Mouse (Mus musculus): Measurements from ENCODE around the gene Asb10. TPM values are rescaled to one million over a fixed set of nuclear protein-coding genes. Genes with fewer than 3 reads are reported as not detected.
A peak's percentile ranks its signal among the peaks of the same experiment; 100 is the strongest.

Gene Asb10
- total RNA-seq, 1 experiment, result 0.18 TPM

DNA sequence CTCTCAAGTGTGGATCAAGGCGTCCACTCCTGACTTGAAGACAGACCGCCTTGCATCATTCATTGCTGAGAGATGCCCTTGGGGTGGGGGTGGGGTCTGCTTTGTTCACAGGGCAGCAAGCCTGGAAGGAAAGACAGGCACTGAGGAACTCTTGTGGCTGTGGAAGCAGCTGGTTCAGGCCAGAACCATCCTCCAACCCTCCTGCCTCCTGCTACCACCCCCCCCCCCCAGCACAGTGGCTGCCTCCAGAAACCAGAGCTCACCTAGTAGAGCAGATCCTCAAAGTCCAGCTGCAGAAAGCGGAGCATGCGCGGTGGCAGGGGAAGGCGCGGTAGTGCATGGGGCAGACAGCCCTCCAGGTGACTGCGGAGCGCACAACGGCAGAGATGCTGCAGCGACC lies 7.4 kb downstream of the Asb10 start:
- TF ChIP-seq ZNF384 (IDR thresholded peaks at IDR 0.05; ENCODE audit: low read depth, low read length), result no peak
- TF ChIP-seq MAFK (IDR thresholded peaks at IDR 0.05; ENCODE audit: insufficient read depth, low read depth, low read length), result no peak
- TF ChIP-seq ZC3H11A (IDR thresholded peaks at IDR 0.05; ENCODE audit: borderline replicate concordance, low read depth, low read length), result no peak
- no peak for TF ChIP-seq CHD2 (IDR thresholded peaks at IDR 0.05; ENCODE audit: low read depth, low read length)
- TF ChIP-seq HCFC1 (IDR thresholded peaks at IDR 0.05; ENCODE audit: borderline replicate concordance, insufficient read depth, low read length), result no peak
- no peak for DNase-seq (ENCODE audit: low read depth, low spot score)
- Histone ChIP-seq H3K36me3 (ENCODE audit: control insufficient read depth, insufficient read depth, low read length, poor library complexity, severe bottlenecking) (no peaks in the 10 kb centered on the region), H3K27ac (ENCODE audit: insufficient read depth, low read depth, low read length, poor library complexity, severe bottlenecking) (no peak overlapping the region; the same call in 1 of the 2 replicates), H3K4me1 (ENCODE audit: control insufficient read depth in 2 of 2, insufficient read depth in 2 of 2, low read length in 2 of 2, poor library complexity in 1 of 2) (peaks cover 0 to 16% of the 10 kb centered on the region in 2 experiments; a peak in 2 of 4 replicates), H3K9ac (ENCODE audit: insufficient read depth, low read depth, low read length, poor library complexity, severe bottlenecking) (peak overlapping the region; percentile 43; the same call in 1 of the 2 replicates), H3K4me3 (ENCODE audit: insufficient read depth in 1 of 2, low read depth in 1 of 2, low read length in 2 of 2, poor library complexity in 1 of 2, severe bottlenecking in 1 of 2) (peak overlapping the region; percentile 40 to 57), H3K9me3 (ENCODE audit: control insufficient read depth, insufficient read depth, low read depth, low read length) (no peaks in the 10 kb centered on the region)
- in situ Hi-C loops (cut with MboI; ENCODE audit: low sequenced_read_pairs in 2 of 2, unreplicated experiment in 2 of 2), result no loop called here

DNA sequence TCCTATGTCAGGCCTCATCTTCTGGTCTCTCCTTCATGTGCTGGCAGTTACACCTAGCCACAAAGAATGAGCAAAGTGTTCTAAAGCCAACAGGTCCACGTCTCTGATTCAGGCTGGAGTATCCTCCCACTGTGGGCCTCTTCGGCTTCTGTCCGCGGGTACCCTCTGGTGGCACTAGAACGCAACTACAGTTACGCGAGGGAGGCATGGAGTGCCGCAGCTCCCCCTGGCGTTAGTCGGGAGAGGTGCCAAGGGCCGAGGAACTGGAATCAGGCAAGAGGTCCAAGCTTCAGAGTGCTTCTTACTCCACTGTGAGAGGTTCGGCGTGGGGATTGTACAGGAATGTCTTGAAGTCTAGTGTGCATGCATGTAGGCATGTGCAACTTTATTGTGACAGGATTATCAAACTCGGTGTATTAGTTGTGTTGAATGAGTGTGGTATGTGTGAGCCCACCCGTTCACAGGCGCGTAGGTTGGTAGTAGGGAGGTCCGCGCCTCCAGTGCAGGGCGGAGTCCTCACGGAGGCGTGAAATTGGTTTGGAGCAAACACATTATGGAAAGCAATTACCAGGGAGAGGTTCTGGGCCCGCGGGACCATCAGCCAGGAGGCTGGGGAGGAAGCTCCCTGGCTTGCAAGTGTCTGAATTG lies 10.6 kb downstream of the Asb10 start:
- no peaks in the 10 kb centered on the region for H3K9me3 ChIP-seq (ENCODE audit: control insufficient read depth, insufficient read depth, low read depth, low read length)
- H3K4me1 ChIP-seq (ENCODE audit: control insufficient read depth in 2 of 2, insufficient read depth in 2 of 2, low read length in 2 of 2, poor library complexity in 1 of 2), result peaks cover 0 to 17% of the 10 kb centered on the region in 2 experiments; a peak in 2 of 4 replicates
- TF ChIP-seq ZNF384 (IDR thresholded peaks at IDR 0.05; ENCODE audit: low read depth, low read length) (no peak), HCFC1 (IDR thresholded peaks at IDR 0.05; ENCODE audit: borderline replicate concordance, insufficient read depth, low read length) (no peak; the same call in 1 of the 2 replicates), MAFK (IDR thresholded peaks at IDR 0.05; ENCODE audit: insufficient read depth, low read depth, low read length) (no peak), ZC3H11A (IDR thresholded peaks at IDR 0.05; ENCODE audit: borderline replicate concordance, low read depth, low read length) (no peak), CHD2 (IDR thresholded peaks at IDR 0.05; ENCODE audit: low read depth, low read length) (no peak)
- no peaks in the 10 kb centered on the region for H3K36me3 ChIP-seq (ENCODE audit: control insufficient read depth, insufficient read depth, low read length, poor library complexity, severe bottlenecking)
- H3K9ac ChIP-seq (ENCODE audit: insufficient read depth, low read depth, low read length, poor library complexity, severe bottlenecking), result no peak overlapping the region
- H3K27ac ChIP-seq (ENCODE audit: insufficient read depth, low read depth, low read length, poor library complexity, severe bottlenecking), result no peak overlapping the region
- in situ Hi-C loops (cut with MboI; ENCODE audit: low sequenced_read_pairs in 2 of 2, unreplicated experiment in 2 of 2), result no loop called here
- H3K4me3 ChIP-seq (ENCODE audit: insufficient read depth in 1 of 2, low read depth in 1 of 2, low read length in 2 of 2, poor library complexity in 1 of 2, severe bottlenecking in 1 of 2), result no peak overlapping the region
- DNase-seq (ENCODE audit: low read depth, low spot score), result peak; percentile 88

DNA sequence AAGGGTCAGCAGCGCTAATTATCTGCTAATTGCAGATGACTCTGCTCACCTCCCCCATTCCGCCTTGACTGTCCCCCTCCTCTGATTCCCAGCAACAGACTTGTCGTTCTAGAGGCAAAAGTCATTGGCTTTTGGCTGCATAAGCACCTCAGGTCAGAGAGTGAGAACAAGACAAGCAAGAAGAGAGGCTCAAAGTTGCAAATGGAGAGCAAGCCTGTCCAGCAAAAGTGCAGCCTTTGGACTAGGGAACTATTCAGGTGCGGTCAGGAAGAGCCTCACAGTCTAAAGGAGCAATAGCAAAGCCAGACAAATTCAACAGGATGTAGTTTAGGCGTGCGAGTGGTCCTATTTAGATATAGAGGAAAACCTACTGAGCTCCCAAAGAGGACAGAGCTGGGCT lies 13.0 kb downstream of the Asb10 start:
- Histone ChIP-seq H3K9ac (ENCODE audit: insufficient read depth, low read depth, low read length, poor library complexity, severe bottlenecking) (no peak overlapping the region), H3K27ac (ENCODE audit: insufficient read depth, low read depth, low read length, poor library complexity, severe bottlenecking) (no peak overlapping the region), H3K9me3 (ENCODE audit: control insufficient read depth, insufficient read depth, low read depth, low read length) (no peaks in the 10 kb centered on the region), H3K36me3 (ENCODE audit: control insufficient read depth, insufficient read depth, low read length, poor library complexity, severe bottlenecking) (no peaks in the 10 kb centered on the region), H3K4me3 (ENCODE audit: insufficient read depth in 1 of 2, low read depth in 1 of 2, low read length in 2 of 2, poor library complexity in 1 of 2, severe bottlenecking in 1 of 2) (no peak overlapping the region), H3K4me1 (ENCODE audit: control insufficient read depth in 2 of 2, insufficient read depth in 2 of 2, low read length in 2 of 2, poor library complexity in 1 of 2) (peaks cover 6 to 12% of the 10 kb centered on the region in 2 experiments; a peak in 2 of 4 replicates)
- in situ Hi-C loops (cut with MboI; ENCODE audit: low sequenced_read_pairs in 2 of 2, unreplicated experiment in 2 of 2), result loop anchor here in 1 of 2 experiments (10.0 kb wide), 1 partner anchor 63 kb away; no protein-coding TSS in a partner anchor
- TF ChIP-seq ZNF384 (IDR thresholded peaks at IDR 0.05; ENCODE audit: low read depth, low read length), result no peak
- no peak for DNase-seq (ENCODE audit: low read depth, low spot score)

DNA sequence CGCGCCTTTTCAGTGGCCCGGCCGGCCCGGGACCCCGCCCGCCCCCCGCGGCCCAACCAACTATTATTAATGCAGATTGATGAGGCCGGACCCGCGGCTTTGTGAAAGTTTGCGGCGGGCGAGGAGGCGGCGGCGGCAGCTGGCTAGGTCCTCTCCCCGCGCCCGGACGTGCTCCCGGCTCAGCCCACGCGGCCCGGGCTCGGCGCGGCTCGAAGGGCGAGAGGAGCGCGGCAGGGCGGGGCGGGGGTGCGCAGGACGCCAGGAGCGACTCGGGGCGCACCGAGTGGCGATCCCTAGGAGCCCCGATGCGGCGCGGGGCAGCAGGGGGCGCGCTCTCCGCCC lies 13.9 kb downstream of the Asb10 start, which contains the start of gene Gbx1:
Gbx1 (minus strand) TSS at position 314 of the 342 bp plus-strand sequence.
- Histone ChIP-seq H3K27ac (ENCODE audit: insufficient read depth, low read depth, low read length, poor library complexity, severe bottlenecking) (no peak within 1 kb of the TSS), H3K4me3 (ENCODE audit: insufficient read depth in 1 of 2, low read depth in 1 of 2, low read length in 2 of 2, poor library complexity in 1 of 2, severe bottlenecking in 1 of 2) (peak within 1 kb of the TSS; percentile 57 to 77), H3K9me3 (ENCODE audit: control insufficient read depth, insufficient read depth, low read depth, low read length) (no peaks in the 10 kb centered on the region), H3K9ac (ENCODE audit: insufficient read depth, low read depth, low read length, poor library complexity, severe bottlenecking) (peak within 1 kb of the TSS; percentile 64), H3K36me3 (ENCODE audit: control insufficient read depth, insufficient read depth, low read length, poor library complexity, severe bottlenecking) (no peaks in the 10 kb centered on the region), H3K4me1 (ENCODE audit: control insufficient read depth in 2 of 2, insufficient read depth in 2 of 2, low read length in 2 of 2, poor library complexity in 1 of 2) (peaks cover 6 to 12% of the 10 kb centered on the region in 2 experiments; a peak in 2 of 4 replicates)
- DNase-seq (ENCODE audit: low read depth, low spot score), result no peak
- in situ Hi-C loops (cut with MboI; ENCODE audit: low sequenced_read_pairs in 2 of 2, unreplicated experiment in 2 of 2), result loop anchor here in 1 of 2 experiments (10.0 kb wide), 1 partner anchor 62 kb away; no protein-coding TSS in a partner anchor
- TF ChIP-seq HCFC1 (IDR thresholded peaks at IDR 0.05; ENCODE audit: borderline replicate concordance, insufficient read depth, low read length) (0 out of 2 replicates have a peak, but pooled peaks have one; percentile 30), ZNF384 (IDR thresholded peaks at IDR 0.05; ENCODE audit: low read depth, low read length) (no peak)
